Mouse (Mus musculus) urinary bladder, adult 2 months (tissue): ENCODE measurements around the gene BC005537. TPM values are rescaled to one million over a fixed set of nuclear protein-coding genes. Genes with fewer than 3 reads are reported as not detected.
"Not testable (repeated sequence)": the region's sequence is repeated elsewhere in the genome, so short reads cannot be mapped to it uniquely, and the experiment has no call there.

Source experiments
- DNase-seq: peaks from one replicate; pipeline ENCODE4 v3.0.0; 2022; ENCODE audit warnings: low spot score
- polyA plus RNA-seq: library from polyadenylated mRNA; depleted of rRNA; stranded (reverse); fragments of >200 nt; gene quantifications from 2 replicates; pipeline ENCODE4 v1.2.3, GENCODE M21; 2012; rRNA removed

BC005537 gene
- polyA plus RNA-seq, result 92.9 and 97.0 TPM in 2 replicates

GRCm38 (mm10) chr13:24801308-24801921 lies at the start of gene BC005537:
Gene BC005537 (plus strand): TSS chr13:24801657.
- DNase-seq, result peak; percentile 65

DNA sequence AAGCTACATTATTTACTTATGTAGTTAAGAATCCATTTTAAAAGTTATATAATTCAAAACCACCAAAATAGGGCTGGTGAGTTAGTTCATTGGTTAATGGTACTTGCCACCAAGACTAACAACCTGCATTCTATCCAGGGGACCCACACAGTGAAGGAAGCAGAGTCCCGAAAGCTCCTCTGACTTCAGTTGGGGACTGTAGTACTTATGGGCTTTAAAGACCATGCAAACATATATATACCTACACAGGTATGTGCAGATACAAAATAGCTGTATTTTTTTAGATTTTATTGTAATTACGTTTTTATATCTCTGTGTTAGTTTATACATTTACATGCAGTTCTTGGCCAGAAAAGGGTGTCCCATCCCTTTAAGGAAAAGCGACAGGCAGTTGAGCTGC lies 44.7 kb upstream of the BC005537 start:
- DNase-seq, result no peak

DNA sequence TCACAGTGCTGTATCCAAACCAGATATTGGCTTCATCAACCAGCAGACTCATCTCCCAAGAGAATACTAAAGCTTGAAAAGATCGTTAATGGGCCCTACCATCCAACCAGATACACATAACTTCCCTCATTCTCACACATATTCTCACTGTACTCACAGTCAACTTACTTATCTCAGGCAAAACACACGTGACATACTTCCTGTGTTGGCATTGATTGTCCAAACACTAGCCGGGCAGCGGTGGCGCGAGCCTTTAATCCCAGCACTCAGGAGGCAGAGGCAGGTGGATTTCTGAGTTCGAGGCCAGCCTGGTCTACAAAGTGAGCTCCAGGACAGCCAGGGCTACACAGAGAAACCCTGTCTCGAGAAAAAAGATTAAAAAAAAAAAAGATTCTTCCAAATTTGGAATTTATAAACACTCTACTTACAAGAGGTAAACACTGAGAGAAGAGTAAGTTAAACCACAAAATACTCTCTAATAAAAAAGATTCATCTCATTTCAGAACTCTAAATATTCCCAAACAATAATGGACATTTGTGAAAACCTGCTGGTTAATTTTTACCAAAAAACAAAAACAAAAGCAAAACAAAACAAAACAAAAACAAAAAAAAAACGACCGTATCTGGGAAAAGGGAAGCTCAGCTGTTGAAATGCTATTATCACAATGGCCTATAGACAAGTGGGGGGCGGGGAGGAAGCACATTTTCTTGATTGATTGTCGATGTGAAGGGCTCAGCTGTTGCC lies 43.5 kb upstream of the BC005537 start:
- no peak for DNase-seq

DNA sequence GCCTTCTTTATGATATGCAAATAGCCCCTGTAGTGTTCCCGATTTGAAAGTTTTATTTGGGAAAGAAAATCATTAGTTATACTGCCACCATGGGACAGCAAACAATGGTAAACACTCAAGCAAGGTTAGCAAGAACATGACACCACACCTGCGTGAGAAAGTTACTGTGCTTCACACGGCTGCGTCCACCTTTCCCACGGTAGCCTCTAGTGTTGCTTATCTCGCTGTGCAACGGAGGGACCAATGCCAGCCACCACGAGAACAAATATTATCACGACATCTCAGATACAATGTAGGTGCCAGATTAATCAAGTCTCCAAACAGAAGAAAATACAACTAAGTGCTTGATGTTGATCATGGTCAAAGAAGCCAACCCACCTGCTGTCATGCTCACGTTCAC lies 42.0 kb upstream of the BC005537 start:
- DNase-seq, result no peak

GRCm38 (mm10) chr13:24760351-24760870 lies 41.0 kb upstream of the BC005537 start:
- no peak for DNase-seq

DNA sequence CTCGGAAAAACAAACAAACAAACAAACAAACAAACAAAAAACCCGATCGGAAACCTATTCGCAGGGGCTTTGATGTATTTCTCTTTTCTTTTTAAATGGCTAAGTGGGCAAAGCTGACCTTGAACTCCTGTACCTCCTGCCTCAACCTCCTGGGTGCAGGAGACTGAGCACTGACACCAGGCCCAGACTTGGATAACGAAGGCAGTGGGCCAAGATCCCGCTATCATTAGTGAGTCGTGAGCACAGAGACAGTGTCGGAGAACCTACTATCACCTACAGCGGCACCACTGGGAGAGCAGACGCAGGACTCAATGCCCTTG lies 40.4 kb upstream of the BC005537 start:
- no peak for DNase-seq

GRCm38 (mm10) chr13:24761403-24762227 lies 39.8 kb upstream of the BC005537 start, which contains the start of gene Gmnn:
Gene Gmnn (minus strand): TSS chr13:24761923.
- DNase-seq, result peak; percentile 78

DNA sequence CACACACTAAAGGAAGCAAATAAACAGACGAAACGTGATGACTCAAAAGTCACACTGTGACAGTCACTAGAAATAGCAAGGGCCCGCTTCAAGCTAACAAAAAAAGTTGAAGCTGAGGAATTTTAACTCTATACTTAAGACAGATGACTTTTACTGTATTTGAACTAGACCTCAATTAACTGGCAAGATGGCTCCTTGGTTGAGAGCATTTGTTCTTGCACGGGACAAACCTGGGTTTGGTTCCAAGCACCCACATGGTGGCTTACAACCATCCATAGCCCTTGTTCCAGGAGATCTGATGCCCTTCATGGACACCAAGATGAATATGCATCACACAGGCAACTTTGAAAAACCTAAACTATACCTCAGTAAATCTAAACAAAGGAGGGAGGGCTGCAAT lies 39.2 kb upstream of the BC005537 start:
- DNase-seq, result no peak

DNA sequence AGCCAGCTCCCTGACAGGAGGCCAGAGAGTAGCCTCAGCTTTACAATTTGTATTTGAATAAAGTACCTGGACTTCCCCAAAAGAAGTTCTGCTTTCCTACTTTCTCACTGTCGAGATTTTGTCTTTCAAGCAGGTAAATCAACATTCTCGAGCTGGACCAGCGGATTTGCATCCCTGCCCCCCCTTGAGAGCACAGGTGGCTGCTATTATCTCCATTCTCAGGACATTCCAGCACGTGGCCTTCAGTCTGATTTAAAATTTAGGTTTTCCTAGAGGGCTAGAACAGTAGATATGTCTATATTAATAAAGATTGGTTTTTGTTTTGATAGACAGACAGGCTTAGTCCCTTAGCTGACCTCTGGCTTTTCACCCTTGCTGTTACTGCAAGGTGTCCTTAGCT lies 33.6 kb upstream of the BC005537 start:
- DNase-seq, result not testable (repeated sequence)

- DNase-seq, result not testable (repeated sequence)
These were observed 30.0 kb upstream of the BC005537 start for GRCm38 (mm10) chr13:24771482-24771881.

DNA sequence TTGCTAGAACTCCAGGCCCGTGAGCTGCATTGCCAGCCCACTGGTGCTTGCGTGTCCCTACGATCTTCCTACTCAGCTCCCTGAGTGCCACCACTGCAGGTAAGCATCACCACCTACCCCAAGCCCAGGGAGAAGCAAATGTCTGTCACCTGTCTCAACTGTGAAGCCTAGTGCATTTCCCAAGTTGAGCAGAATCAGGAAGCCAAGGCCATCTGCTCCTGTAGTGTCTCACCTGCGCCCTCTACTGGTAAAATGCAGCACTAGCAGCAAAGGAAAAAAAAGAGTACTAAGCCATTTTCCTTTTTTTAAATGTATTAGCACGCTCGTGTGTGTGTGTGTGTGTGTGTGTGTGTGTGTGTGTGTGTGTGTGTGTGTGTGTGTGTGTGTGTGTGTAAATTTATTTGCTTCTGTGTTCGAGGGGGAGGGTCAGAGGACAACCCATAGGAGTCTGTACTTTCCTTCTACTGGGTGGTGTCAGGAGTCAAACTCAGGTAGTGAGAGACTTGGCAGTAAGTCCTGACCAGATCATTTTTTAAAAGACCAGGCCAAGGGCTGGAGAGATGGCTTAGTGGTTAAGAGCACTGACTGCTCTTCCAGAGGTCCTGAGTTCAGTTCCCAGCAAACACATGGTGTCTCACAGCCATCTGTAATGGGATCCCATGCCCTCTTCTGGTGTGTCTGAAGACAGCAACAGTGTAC lies 25.2 kb upstream of the BC005537 start:
- DNase-seq, result no peak

DNA sequence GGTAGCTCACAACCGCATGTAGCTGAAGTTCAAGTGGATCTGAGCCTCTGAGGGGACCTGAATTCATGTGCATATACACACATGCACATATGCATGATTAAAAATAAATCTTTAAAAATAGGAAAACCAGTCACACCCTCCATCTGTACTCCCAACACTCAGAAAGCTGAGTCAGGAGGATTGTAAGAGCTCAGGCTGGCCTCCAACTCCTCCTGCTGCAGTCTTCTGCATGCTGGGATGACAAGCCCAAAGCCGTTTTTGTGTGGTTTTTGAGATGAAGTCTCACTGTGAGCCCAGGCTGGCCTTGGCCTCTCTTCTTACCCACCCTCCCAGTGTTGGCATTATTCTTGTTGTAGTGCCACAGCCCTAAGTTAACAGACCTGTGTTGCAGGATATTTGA lies 23.4 kb upstream of the BC005537 start:
- DNase-seq, result no peak

- DNase-seq, result no peak
These were observed 22.6 kb upstream of the BC005537 start for GRCm38 (mm10) chr13:24778706-24779380.

DNA sequence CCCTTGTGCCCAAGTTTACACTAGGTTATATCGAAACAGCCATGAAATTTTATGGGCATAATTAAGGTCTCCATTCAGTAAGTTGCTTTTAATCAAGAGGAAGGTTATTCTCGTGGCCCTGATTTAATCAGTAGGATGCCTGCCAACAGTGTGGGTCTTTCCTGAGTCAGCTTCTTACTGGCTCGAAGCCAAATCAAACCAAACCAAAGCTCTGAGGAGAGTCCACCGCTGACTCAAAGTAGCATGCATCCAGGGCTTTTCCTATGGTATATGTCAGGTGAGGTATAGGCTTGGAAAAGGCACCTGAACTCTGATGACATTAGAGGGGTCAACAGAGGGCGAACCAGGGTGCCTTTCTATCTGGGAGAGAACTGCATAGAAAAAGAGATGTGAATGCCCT lies 19.5 kb upstream of the BC005537 start:
- no peak for DNase-seq

- DNase-seq, result no peak
These were observed 15.4 kb upstream of the BC005537 start for GRCm38 (mm10) chr13:24786014-24786490.

GRCm38 (mm10) chr13:24787477-24787876 lies 14.0 kb upstream of the BC005537 start:
- DNase-seq, result no peak

- DNase-seq, result no peak
These were observed 10.1 kb upstream of the BC005537 start for GRCm38 (mm10) chr13:24791349-24791748.

GRCm38 (mm10) chr13:24792411-24793045 lies 8.9 kb upstream of the BC005537 start:
- DNase-seq, result no peak

DNA sequence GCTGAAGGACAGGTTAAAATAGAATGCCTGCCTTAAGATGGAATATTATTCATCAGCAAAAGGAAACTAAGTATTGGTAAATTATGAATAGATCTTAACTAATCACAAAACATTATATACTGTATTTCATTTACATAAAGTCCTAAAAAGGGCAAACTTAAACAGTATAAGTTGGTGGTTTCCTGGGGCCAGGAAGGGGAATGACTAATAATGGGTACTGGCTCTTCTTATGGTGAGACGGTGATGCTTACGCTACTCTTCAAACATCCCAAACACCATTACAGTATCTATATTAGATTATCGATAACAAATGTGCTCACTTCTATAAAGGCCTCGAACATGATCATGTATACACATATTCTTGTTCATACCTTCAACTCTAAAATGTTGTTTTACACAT lies 2.8 kb upstream of the BC005537 start:
- no peak for DNase-seq

DNA sequence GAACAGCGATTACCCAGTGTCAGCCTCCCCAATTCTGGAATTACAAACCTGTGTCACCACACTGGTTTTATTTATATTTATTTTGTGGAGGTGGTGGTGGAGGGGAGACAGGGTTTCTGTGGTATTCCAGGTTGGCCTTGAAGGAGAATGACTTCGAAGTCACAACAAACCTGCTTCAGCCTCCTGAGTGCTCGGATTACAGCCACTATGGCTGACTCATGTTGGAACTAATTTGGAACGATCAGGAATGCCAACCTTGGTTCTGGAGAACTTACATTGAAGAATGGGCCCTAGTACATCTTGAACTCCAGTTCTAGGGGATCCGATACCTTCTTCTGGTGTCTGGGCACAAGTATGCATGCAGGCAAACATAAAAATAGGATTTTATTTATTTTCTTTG lies 2.1 kb upstream of the BC005537 start:
- no peak for DNase-seq
